Mouse (Mus musculus): ENCODE results near the gene Cdk12.
"Not testable (repeated sequence)": the region's sequence is repeated elsewhere in the genome, so short reads cannot be mapped to it uniquely, and the experiment has no call there.

The Cdk12 gene

GRCm38 (mm10) chr11:98202641-98203350 lies at the start of gene Cdk12:
Gene Cdk12 (plus strand): TSS chr11:98203059.
- DNase-seq (ENCODE audit: extremely low spot score, low read depth, low spot score) = peak; percentile 99

GRCm38 (mm10) chr11:98155094-98155493 lies 47.8 kb upstream of the Cdk12 start:
- DNase-seq (ENCODE audit: extremely low spot score, low read depth, low spot score) = no peak

GRCm38 (mm10) chr11:98168400-98168799 lies 34.5 kb upstream of the Cdk12 start:
- no peak for DNase-seq (ENCODE audit: extremely low spot score, low read depth, low spot score)

GRCm38 (mm10) chr11:98182149-98182548 lies 20.7 kb upstream of the Cdk12 start:
- DNase-seq (ENCODE audit: extremely low spot score, low read depth, low spot score) = not testable (repeated sequence)

- DNase-seq (ENCODE audit: extremely low spot score, low read depth, low spot score) = no peak
Measured at GRCm38 (mm10) chr11:98187640-98188395, 15.0 kb upstream of the Cdk12 start.

- DNase-seq (ENCODE audit: extremely low spot score, low read depth, low spot score) = no peak
Measured at GRCm38 (mm10) chr11:98190820-98191219, 12.0 kb upstream of the Cdk12 start.

GRCm38 (mm10) chr11:98192901-98193805 lies 9.7 kb upstream of the Cdk12 start, which contains the start of gene Med1:
Gene Med1 (minus strand): TSS chr11:98193293.
- DNase-seq (ENCODE audit: extremely low spot score, low read depth, low spot score) = peak; percentile 98

GRCm38 (mm10) chr11:98201791-98202640 lies 843 bp upstream of the Cdk12 start:
- DNase-seq (ENCODE audit: extremely low spot score, low read depth, low spot score) = no peak

GRCm38 (mm10) chr11:98203351-98203911 lies 572 bp downstream of the Cdk12 start:
- no peak for DNase-seq (ENCODE audit: extremely low spot score, low read depth, low spot score)

GRCm38 (mm10) chr11:98203931-98204421 lies 1.1 kb downstream of the Cdk12 start:
- no peak for DNase-seq (ENCODE audit: extremely low spot score, low read depth, low spot score)

GRCm38 (mm10) chr11:98205463-98205862 lies 2.6 kb downstream of the Cdk12 start:
- DNase-seq (ENCODE audit: extremely low spot score, low read depth, low spot score) = no peak

GRCm38 (mm10) chr11:98206281-98206680 lies 3.4 kb downstream of the Cdk12 start:
- DNase-seq (ENCODE audit: extremely low spot score, low read depth, low spot score) = not testable (repeated sequence)

- not testable (repeated sequence) for DNase-seq (ENCODE audit: extremely low spot score, low read depth, low spot score)
Measured at GRCm38 (mm10) chr11:98209661-98210060, 6.8 kb downstream of the Cdk12 start.

- DNase-seq (ENCODE audit: extremely low spot score, low read depth, low spot score) = no peak
Measured at GRCm38 (mm10) chr11:98213311-98213710, 10.5 kb downstream of the Cdk12 start.

- no peak for DNase-seq (ENCODE audit: extremely low spot score, low read depth, low spot score)
Measured at GRCm38 (mm10) chr11:98226349-98226748, 23.5 kb downstream of the Cdk12 start.

GRCm38 (mm10) chr11:98238416-98238815 lies 35.6 kb downstream of the Cdk12 start:
- DNase-seq (ENCODE audit: extremely low spot score, low read depth, low spot score) = no peak

- DNase-seq (ENCODE audit: extremely low spot score, low read depth, low spot score) = no peak
Measured at GRCm38 (mm10) chr11:98238995-98239394, 36.1 kb downstream of the Cdk12 start.

- DNase-seq (ENCODE audit: extremely low spot score, low read depth, low spot score) = not testable (repeated sequence)
Measured at GRCm38 (mm10) chr11:98242910-98243309, 40.1 kb downstream of the Cdk12 start.

GRCm38 (mm10) chr11:98244415-98244814 lies 41.6 kb downstream of the Cdk12 start:
- no peak for DNase-seq (ENCODE audit: extremely low spot score, low read depth, low spot score)

GRCm38 (mm10) chr11:98247325-98247724 lies 44.5 kb downstream of the Cdk12 start:
- no peak for DNase-seq (ENCODE audit: extremely low spot score, low read depth, low spot score)

All from hindlimb bud, embryonic 11.5 days (tissue).